Mouse (Mus musculus) megakaryocyte, embryonic 14.5 days (primary cell): ENCODE data around the gene Mrpl11. TPM values are rescaled to one million over a fixed set of nuclear protein-coding genes. Genes with fewer than 3 reads are reported as not detected.
"Not testable (repeated sequence)": the region's sequence is repeated elsewhere in the genome, so short reads cannot be mapped to it uniquely, and the experiment has no call there.

Source experiments
- H3K27me3 ChIP-seq: replicated peaks from 2 replicates; pipeline ENCODE3; 2012; ENCODE audit warnings: inconsistent platforms
- H3K36me3 ChIP-seq: replicated peaks from 2 replicates; pipeline ENCODE3; 2012; ENCODE audit warnings: low read length, inconsistent platforms, mixed read lengths
- H3K4me1 ChIP-seq: 2 replicates; pipeline ENCODE4 v1.6.1; 2012; ENCODE audit warnings: inconsistent platforms
- H3K4me3 ChIP-seq: replicated peaks from 2 replicates; pipeline ENCODE3; 2012; ENCODE audit warnings: moderate library complexity, mild to moderate bottlenecking, inconsistent platforms
- H3K9me3 ChIP-seq: 2 replicates; pipeline ENCODE4 v1.6.1; 2012; ENCODE audit warnings: inconsistent platforms
- FLI1 ChIP-seq: IDR thresholded peaks from 2 replicates; pipeline ENCODE4 v1.6.1; 2012; ENCODE audit warnings: low read length, inconsistent platforms, mixed read lengths
- GATA1 ChIP-seq: IDR thresholded peaks from 3 replicates; pipeline ENCODE4 v1.6.1; 2012; ENCODE audit warnings: mixed read lengths, low read length, inconsistent platforms, borderline replicate concordance
- polyA plus RNA-seq: library from polyadenylated mRNA; stranded (reverse); fragments of >175 nt; gene quantifications from 2 replicates; pipeline ENCODE4 v1.2.3, GENCODE M21; 2012; ENCODE audit warnings: low replicate concordance; ENCODE audit not compliant: insufficient read depth

Gene Mrpl11
- polyA plus RNA-seq, 1 experiment, result 45.3 TPM

- TF ChIP-seq FLI1 (no peak), GATA1 (no peak)
- H3K36me3 ChIP-seq, result no peaks in the 10 kb centered on the region
- peaks cover 80% of the 10 kb centered on the region for H3K27me3 ChIP-seq
- peak within 1 kb of the TSS; percentile 90 for H3K4me3 ChIP-seq
- peaks cover 11% of the 10 kb centered on the region for H3K9me3 ChIP-seq
- H3K4me1 ChIP-seq, result peaks cover 18% of the 10 kb centered on the region
These were observed 19.2 kb upstream of the Mrpl11 start, which contains the start of gene Peli3 for GRCm38 (mm10) chr19:4942551-4943252. Peli3 (minus strand) TSS chr19:4943127.

DNA sequence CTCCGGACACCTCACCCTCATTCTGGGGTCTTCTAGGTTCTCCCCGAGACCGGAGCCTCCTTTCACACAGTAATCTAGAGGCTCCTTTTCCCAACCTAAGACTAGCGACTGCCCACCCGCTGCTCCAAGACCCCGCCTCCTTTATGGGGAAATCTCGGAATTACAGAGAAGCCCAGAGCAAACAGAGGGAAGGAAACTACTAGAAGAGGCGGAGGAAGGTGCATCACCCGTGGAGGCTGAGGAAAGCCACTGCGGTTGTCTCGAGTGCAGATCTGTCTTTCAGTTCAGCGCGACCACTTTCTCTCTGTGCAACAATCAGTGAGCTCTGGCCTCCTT lies 18.7 kb upstream of the Mrpl11 start:
- Histone ChIP-seq H3K4me3 (peak overlapping the region; percentile 90), H3K9me3 (peaks cover 11% of the 10 kb centered on the region), H3K36me3 (no peaks in the 10 kb centered on the region), H3K4me1 (peaks cover 21% of the 10 kb centered on the region), H3K27me3 (peaks cover 76% of the 10 kb centered on the region)
- TF ChIP-seq FLI1 (no peak), GATA1 (no peak)

GRCm38 (mm10) chr19:4945540-4945939 lies 16.4 kb upstream of the Mrpl11 start:
- Histone ChIP-seq H3K9me3 (no peaks in the 10 kb centered on the region; the same call in 1 of the 2 replicates), H3K4me1 (peaks cover 21% of the 10 kb centered on the region), H3K4me3 (no peak overlapping the region), H3K27me3 (peaks cover 59% of the 10 kb centered on the region), H3K36me3 (no peaks in the 10 kb centered on the region)
- TF ChIP-seq FLI1 (no peak), GATA1 (no peak)

DNA sequence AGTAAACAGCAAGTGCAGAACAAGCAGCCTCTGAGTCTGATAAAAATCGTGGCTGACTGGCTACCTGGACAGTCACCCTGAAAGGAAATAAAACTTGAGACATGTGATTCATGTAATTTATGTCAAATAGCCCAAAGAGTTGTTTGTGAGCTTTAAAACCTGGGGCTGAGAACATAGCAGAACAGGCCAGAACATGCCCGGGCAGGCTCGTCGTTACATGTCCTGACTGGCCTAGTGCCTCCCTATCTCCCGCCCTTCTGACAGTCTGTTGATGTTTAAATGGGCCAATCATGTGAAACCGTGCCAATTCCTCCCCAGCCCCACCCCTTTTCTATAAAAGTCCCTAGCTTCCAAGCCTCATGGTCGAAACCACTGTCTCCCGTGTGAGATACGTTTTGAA lies 13.3 kb upstream of the Mrpl11 start:
- not testable (repeated sequence) for H3K36me3 ChIP-seq, H3K9me3 ChIP-seq, H3K4me1 ChIP-seq, H3K4me3 ChIP-seq
- peaks cover 38% of the 10 kb centered on the region for H3K27me3 ChIP-seq

- Histone ChIP-seq H3K4me1 (peaks cover 9% of the 10 kb centered on the region), H3K27me3 (peaks cover 1% of the 10 kb centered on the region), H3K4me3 (no peak overlapping the region), H3K9me3 (no peaks in the 10 kb centered on the region), H3K36me3 (peaks cover 33% of the 10 kb centered on the region)
- TF ChIP-seq GATA1, result no peak
- TF ChIP-seq FLI1, result no peak
These were observed 6.3 kb downstream of the Mrpl11 start for GRCm38 (mm10) chr19:4968236-4968635.

DNA sequence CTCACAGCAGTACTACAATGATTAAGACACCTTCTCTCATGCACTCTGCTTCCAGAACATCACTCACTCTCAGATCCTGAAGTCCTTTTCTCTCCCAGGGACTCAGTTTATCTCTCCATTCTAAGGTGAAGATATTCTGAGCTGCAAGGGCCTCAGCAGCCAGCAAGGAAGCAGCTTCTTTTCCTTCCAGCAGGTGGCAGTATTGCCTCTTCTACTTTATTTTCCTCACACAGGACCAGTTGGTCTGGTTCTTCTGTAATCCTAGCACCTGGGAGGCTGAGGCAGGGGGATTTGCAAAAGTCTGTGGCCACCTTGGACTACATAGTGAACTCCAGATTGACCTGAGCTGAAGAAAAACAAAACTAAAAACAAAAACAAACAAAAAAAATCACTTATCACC lies 19.8 kb downstream of the Mrpl11 start:
- peaks cover 51% of the 10 kb centered on the region for H3K27me3 ChIP-seq
- TF ChIP-seq FLI1 (no peak), GATA1 (no peak)

GRCm38 (mm10) chr19:4989013-4989412 lies 27.1 kb downstream of the Mrpl11 start:
- Histone ChIP-seq H3K27me3 (peaks cover 70% of the 10 kb centered on the region), H3K4me3 (no peak overlapping the region), H3K9me3 (no peaks in the 10 kb centered on the region), H3K36me3 (no peaks in the 10 kb centered on the region), H3K4me1 (peaks cover 36% of the 10 kb centered on the region)
- TF ChIP-seq GATA1, result no peak
- TF ChIP-seq FLI1, result no peak

More for the DNA sequence above, 19.8 kb downstream of the Mrpl11 start:
- Histone ChIP-seq H3K4me3 (no peak overlapping the region), H3K9me3 (no peaks in the 10 kb centered on the region), H3K36me3 (no peaks in the 10 kb centered on the region), H3K4me1 (no peaks in the 10 kb centered on the region)

DNA sequence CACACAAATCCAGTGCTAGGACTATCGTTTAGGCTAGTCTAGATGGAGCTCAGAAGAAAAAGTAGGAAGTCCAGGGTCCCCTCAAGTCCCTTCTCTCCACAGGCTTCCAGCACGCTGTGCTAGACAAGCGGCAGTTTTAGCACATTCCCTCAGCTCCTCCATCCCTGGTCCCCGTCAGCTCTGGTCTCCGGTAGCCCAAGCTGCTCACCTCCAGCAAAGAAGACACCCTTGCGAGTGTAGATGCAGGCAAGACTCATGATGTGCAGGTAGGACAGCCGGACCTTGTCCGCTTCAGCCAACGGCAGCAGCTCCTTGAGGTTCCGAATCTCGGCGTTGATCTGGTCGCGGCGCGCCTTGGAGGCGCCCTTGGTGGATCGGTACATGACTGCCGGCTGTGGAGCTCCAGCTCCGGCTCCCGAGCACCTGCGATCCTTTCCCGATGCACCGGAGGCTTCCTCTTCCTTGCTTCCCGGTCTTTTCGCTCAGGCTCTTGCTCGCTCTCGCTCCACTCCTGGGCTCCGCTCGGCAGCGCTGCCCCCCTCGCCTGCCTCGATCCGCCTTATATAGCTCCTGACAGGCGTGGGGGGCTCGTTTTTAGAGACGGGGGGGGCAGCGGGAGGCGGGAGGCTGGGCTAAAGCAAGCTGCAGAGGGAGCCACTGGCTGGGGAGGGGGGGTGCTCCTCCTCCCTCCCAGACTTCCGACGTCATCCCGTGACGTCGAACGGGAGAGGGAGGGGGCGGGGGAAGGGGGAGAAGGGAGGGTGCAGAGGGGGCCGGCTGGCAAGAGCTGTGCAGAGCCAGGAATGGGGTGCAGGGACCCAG lies 27.7 kb downstream of the Mrpl11 start:
- no peaks in the 10 kb centered on the region for H3K9me3 ChIP-seq
- TF ChIP-seq GATA1, result no peak
- no peak for TF ChIP-seq FLI1
- peaks cover 42% of the 10 kb centered on the region for H3K4me1 ChIP-seq
- H3K27me3 ChIP-seq, result peaks cover 66% of the 10 kb centered on the region
- H3K4me3 ChIP-seq, result no peak overlapping the region
- no peaks in the 10 kb centered on the region for H3K36me3 ChIP-seq

- H3K4me1 ChIP-seq, result peaks cover 48% of the 10 kb centered on the region
- no peaks in the 10 kb centered on the region for H3K9me3 ChIP-seq
- H3K36me3 ChIP-seq, result no peaks in the 10 kb centered on the region
- H3K27me3 ChIP-seq, result peaks cover 66% of the 10 kb centered on the region
- peak within 1 kb of the TSS; percentile 70 for H3K4me3 ChIP-seq
- TF ChIP-seq FLI1 (no peak), GATA1 (no peak)
These were observed 28.3 kb downstream of the Mrpl11 start, which contains the start of gene Npas4 for GRCm38 (mm10) chr19:4990256-4990625. Npas4 (minus strand) TSS chr19:4990316.

- Histone ChIP-seq H3K4me1 (peaks cover 53% of the 10 kb centered on the region), H3K27me3 (peaks cover 67% of the 10 kb centered on the region), H3K4me3 (peak overlapping the region; percentile 70), H3K9me3 (no peaks in the 10 kb centered on the region), H3K36me3 (no peaks in the 10 kb centered on the region)
- TF ChIP-seq GATA1 (no peak), FLI1 (no peak)
These were observed 28.8 kb downstream of the Mrpl11 start for GRCm38 (mm10) chr19:4990716-4991115.
